Mouse (Mus musculus) C2C12 (cell line): ENCODE data around the gene Cd300ld2.

ENCODE experiments used
- CEBPB ChIP-seq: IDR thresholded peaks from one replicate; pipeline ENCODE4 v1.6.1; 2011; ENCODE audit warnings: low read depth, mild to moderate bottlenecking, control low read depth, moderate library complexity
- CTCF ChIP-seq: IDR thresholded peaks from one replicate; pipeline ENCODE4 v1.5.1; 2011; ENCODE audit not compliant: control insufficient read depth, insufficient read depth, insufficient read length
- FOSL1 ChIP-seq: IDR thresholded peaks from one replicate; pipeline ENCODE4 v1.8.0; 2011; ENCODE audit warnings: mild to moderate bottlenecking, low read length; ENCODE audit not compliant: poor library complexity, insufficient read depth, severe bottlenecking
- MAX ChIP-seq: IDR thresholded peaks from one replicate; pipeline ENCODE4 v1.6.1; 2011; ENCODE audit warnings: mild to moderate bottlenecking, control low read depth
- MYOG ChIP-seq: IDR thresholded peaks from one replicate; pipeline ENCODE4 v1.6.1; 2011; ENCODE audit not compliant: control insufficient read depth, insufficient read length; ENCODE audit errors: extremely low read depth
- USF1 ChIP-seq: IDR thresholded peaks from one replicate; pipeline ENCODE4 v1.6.1; 2011; ENCODE audit warnings: low read depth, mild to moderate bottlenecking, control low read depth, moderate library complexity

GRCm38 (mm10) chr11:114960369-114960768 lies 55.6 kb downstream of the Cd300ld2 start:
- no peak for TF ChIP-seq CTCF
- no peak for TF ChIP-seq FOSL1
- TF ChIP-seq USF1, result no peak
- TF ChIP-seq MYOG, result no peak
- TF ChIP-seq CEBPB, result no peak
- TF ChIP-seq MAX, result no peak
